Mouse (Mus musculus): ENCODE measurements around the gene Epo. TPM values are rescaled to one million over a fixed set of nuclear protein-coding genes. Genes with fewer than 3 reads are reported as not detected.

Gene Epo
- polyA plus RNA-seq, 1 experiment from 2014 or later = not detected

GRCm38 (mm10) chr5:137510014-137510501 is 23.0 kb downstream of the Epo start:
- Histone ChIP-seq H3K4me3 (replicated peaks; ENCODE audit: low read depth, low read length) (peak overlapping the region; percentile 98), H3K36me3 (ENCODE audit: control insufficient read depth, insufficient read depth, low read length) (no peaks in the 10 kb centered on the region), H3K27me3 (ENCODE audit: control insufficient read depth, insufficient read depth, low read length) (no peaks in the 10 kb centered on the region), H3K4me2 (ENCODE audit: low read length) (peak overlapping the region; percentile 72), H3K9me3 (ENCODE audit: control insufficient read depth, low read length) (no peaks in the 10 kb centered on the region), H3K9ac (replicated peaks; ENCODE audit: low read length) (peak overlapping the region; percentile 99), H3K4me1 (ENCODE audit: control insufficient read depth, insufficient read depth, low read length) (peaks cover 26% of the 10 kb centered on the region), H3K27ac (replicated peaks; ENCODE audit: low read depth, low read length) (peak overlapping the region; percentile 86)
- WGBS = under 1% methylated on average over 45 of the region's 52 CpGs
- ATAC-seq (ENCODE audit: low FRiP score, low TSS enrichment) (peak; percentile 86), DNase-seq (peak; percentile 88)

- H3K4me1 ChIP-seq (ENCODE audit: control insufficient read depth, insufficient read depth, low read length) = peaks cover 10% of the 10 kb centered on the region
- no peak overlapping the region for H3K4me2 ChIP-seq (ENCODE audit: low read length)
- H3K4me3 ChIP-seq (replicated peaks; ENCODE audit: low read depth, low read length) = no peak overlapping the region
- H3K27me3 ChIP-seq (ENCODE audit: control insufficient read depth, insufficient read depth, low read length) = no peaks in the 10 kb centered on the region
- no peaks in the 10 kb centered on the region for H3K36me3 ChIP-seq (ENCODE audit: control insufficient read depth, insufficient read depth, low read length)
- H3K27ac ChIP-seq (replicated peaks; ENCODE audit: low read depth, low read length) = no peak overlapping the region
- WGBS = 87% methylated on average over 6 of the region's 6 CpGs
- no peak for DNase-seq
- no peak overlapping the region for H3K9ac ChIP-seq (replicated peaks; ENCODE audit: low read length)
- H3K9me3 ChIP-seq (ENCODE audit: control insufficient read depth, low read length) = no peaks in the 10 kb centered on the region
- ATAC-seq (ENCODE audit: low FRiP score, low TSS enrichment) = no peak
These were observed 29.0 kb downstream of the Epo start for GRCm38 (mm10) chr5:137504041-137504440.

- ATAC-seq (ENCODE audit: low FRiP score, low TSS enrichment) (peak; percentile 80), DNase-seq (peak; percentile 92)
- under 1% methylated on average over 30 of the region's 30 CpGs for WGBS
- peak overlapping the region; percentile 71 for H3K9ac ChIP-seq (replicated peaks; ENCODE audit: low read length)
- H3K27me3 ChIP-seq (ENCODE audit: control insufficient read depth, insufficient read depth, low read length) = no peaks in the 10 kb centered on the region
- peak overlapping the region; percentile 58 for H3K4me2 ChIP-seq (ENCODE audit: low read length)
- H3K36me3 ChIP-seq (ENCODE audit: control insufficient read depth, insufficient read depth, low read length) = no peaks in the 10 kb centered on the region
- H3K4me1 ChIP-seq (ENCODE audit: control insufficient read depth, insufficient read depth, low read length) = peaks cover 10% of the 10 kb centered on the region
- H3K4me3 ChIP-seq (replicated peaks; ENCODE audit: low read depth, low read length) = peak overlapping the region; percentile 41
- H3K9me3 ChIP-seq (ENCODE audit: control insufficient read depth, low read length) = no peaks in the 10 kb centered on the region
- peak overlapping the region; percentile 84 for H3K27ac ChIP-seq (replicated peaks; ENCODE audit: low read depth, low read length)
These were observed 30.4 kb downstream of the Epo start for GRCm38 (mm10) chr5:137502667-137503110.

- ATAC-seq (ENCODE audit: low FRiP score, low TSS enrichment) = peak; percentile 96
- peak; percentile 100 for DNase-seq
- Histone ChIP-seq H3K4me1 (ENCODE audit: control insufficient read depth, insufficient read depth, low read length) (peaks cover 10% of the 10 kb centered on the region), H3K27me3 (ENCODE audit: control insufficient read depth, insufficient read depth, low read length) (no peaks in the 10 kb centered on the region), H3K4me2 (ENCODE audit: low read length) (peak within 1 kb of the TSS; percentile 86), H3K9ac (replicated peaks; ENCODE audit: low read length) (peak within 1 kb of the TSS; percentile 71), H3K27ac (replicated peaks; ENCODE audit: low read depth, low read length) (peak within 1 kb of the TSS; percentile 84), H3K4me3 (replicated peaks; ENCODE audit: low read depth, low read length) (peak within 1 kb of the TSS; percentile 41), H3K9me3 (ENCODE audit: control insufficient read depth, low read length) (no peaks in the 10 kb centered on the region), H3K36me3 (ENCODE audit: control insufficient read depth, insufficient read depth, low read length) (no peaks in the 10 kb centered on the region)
- WGBS = 2% methylated on average over 64 of the region's 64 CpGs
These were observed 31.1 kb downstream of the Epo start, which contains the start of gene Pop7 for GRCm38 (mm10) chr5:137501709-137502666. TSS of gene Pop7 (minus strand) at chr5:137502518.

- Histone ChIP-seq H3K4me3 (replicated peaks; ENCODE audit: low read depth, low read length) (no peak overlapping the region), H3K36me3 (ENCODE audit: control insufficient read depth, insufficient read depth, low read length) (no peaks in the 10 kb centered on the region), H3K4me2 (ENCODE audit: low read length) (no peak overlapping the region), H3K4me1 (ENCODE audit: control insufficient read depth, insufficient read depth, low read length) (peaks cover 10% of the 10 kb centered on the region), H3K27me3 (ENCODE audit: control insufficient read depth, insufficient read depth, low read length) (no peaks in the 10 kb centered on the region), H3K27ac (replicated peaks; ENCODE audit: low read depth, low read length) (no peak overlapping the region), H3K9me3 (ENCODE audit: control insufficient read depth, low read length) (no peaks in the 10 kb centered on the region), H3K9ac (replicated peaks; ENCODE audit: low read length) (no peak overlapping the region)
- WGBS = 93% methylated on average over 7 of the region's 7 CpGs
- ATAC-seq (ENCODE audit: low FRiP score, low TSS enrichment) (no peak), DNase-seq (no peak)
These were observed 32.9 kb downstream of the Epo start for GRCm38 (mm10) chr5:137500186-137500585.

- Histone ChIP-seq H3K27me3 (ENCODE audit: control insufficient read depth, insufficient read depth, low read length) (no peaks in the 10 kb centered on the region), H3K9ac (replicated peaks; ENCODE audit: low read length) (no peak overlapping the region), H3K4me3 (replicated peaks; ENCODE audit: low read depth, low read length) (no peak overlapping the region), H3K4me2 (ENCODE audit: low read length) (no peak overlapping the region), H3K4me1 (ENCODE audit: control insufficient read depth, insufficient read depth, low read length) (no peaks in the 10 kb centered on the region), H3K9me3 (ENCODE audit: control insufficient read depth, low read length) (no peaks in the 10 kb centered on the region), H3K27ac (replicated peaks; ENCODE audit: low read depth, low read length) (no peak overlapping the region), H3K36me3 (ENCODE audit: control insufficient read depth, insufficient read depth, low read length) (no peaks in the 10 kb centered on the region)
- ATAC-seq (ENCODE audit: low FRiP score, low TSS enrichment) (no peak), DNase-seq (no peak)
- WGBS = 85% methylated on average over 13 of the region's 13 CpGs
These were observed 39.2 kb downstream of the Epo start for GRCm38 (mm10) chr5:137493831-137494230.

- no peak overlapping the region for H3K4me2 ChIP-seq (ENCODE audit: low read length)
- 67% methylated on average over 4 of the region's 4 CpGs for WGBS
- H3K4me1 ChIP-seq (ENCODE audit: control insufficient read depth, insufficient read depth, low read length) = no peaks in the 10 kb centered on the region
- H3K9ac ChIP-seq (replicated peaks; ENCODE audit: low read length) = no peak overlapping the region
- DNase-seq = no peak
- H3K4me3 ChIP-seq (replicated peaks; ENCODE audit: low read depth, low read length) = no peak overlapping the region
- ATAC-seq (ENCODE audit: low FRiP score, low TSS enrichment) = no peak
- no peaks in the 10 kb centered on the region for H3K9me3 ChIP-seq (ENCODE audit: control insufficient read depth, low read length)
- no peak overlapping the region for H3K27ac ChIP-seq (replicated peaks; ENCODE audit: low read depth, low read length)
- no peaks in the 10 kb centered on the region for H3K27me3 ChIP-seq (ENCODE audit: control insufficient read depth, insufficient read depth, low read length)
- H3K36me3 ChIP-seq (ENCODE audit: control insufficient read depth, insufficient read depth, low read length) = no peaks in the 10 kb centered on the region
These were observed 41.5 kb downstream of the Epo start for GRCm38 (mm10) chr5:137491559-137491958.

GRCm38 (mm10) chr5:137487616-137488015 is 45.4 kb downstream of the Epo start:
- no peak for ATAC-seq (ENCODE audit: low FRiP score, low TSS enrichment)
- Histone ChIP-seq H3K4me3 (replicated peaks; ENCODE audit: low read depth, low read length) (no peak overlapping the region), H3K4me2 (ENCODE audit: low read length) (no peak overlapping the region), H3K9me3 (ENCODE audit: control insufficient read depth, low read length) (no peaks in the 10 kb centered on the region), H3K27me3 (ENCODE audit: control insufficient read depth, insufficient read depth, low read length) (no peaks in the 10 kb centered on the region), H3K36me3 (ENCODE audit: control insufficient read depth, insufficient read depth, low read length) (no peaks in the 10 kb centered on the region), H3K9ac (replicated peaks; ENCODE audit: low read length) (no peak overlapping the region), H3K4me1 (ENCODE audit: control insufficient read depth, insufficient read depth, low read length) (no peaks in the 10 kb centered on the region), H3K27ac (replicated peaks; ENCODE audit: low read depth, low read length) (no peak overlapping the region)
- DNase-seq = no peak
- 90% methylated on average over 7 of the region's 7 CpGs for WGBS

Measured in midbrain, embryonic 14.5 days (tissue).